Mouse (Mus musculus) CH12.LX (cell line): Measurements from ENCODE around the gene Smg7.

Experiments
- CTCF ChIP-seq, 2 experiments: IDR thresholded peaks in 1 of 2; conservative IDR thresholded peaks in 1 of 2; 2 replicates each; pipeline ENCODE4 v1.5.1; 2011 to 2012; ENCODE audit warnings: low read depth in 2 of 2, low read length in 2 of 2, improper control_type of control experiment in 1 of 2, inconsistent platforms in 1 of 2, mild to moderate bottlenecking in 1 of 2, moderate library complexity in 1 of 2
- MAZ ChIP-seq: IDR thresholded peaks from 2 replicates; pipeline ENCODE4 v1.6.1; 2012; ENCODE audit warnings: low read depth, mild to moderate bottlenecking, inconsistent platforms, low read length, improper control_type of control experiment, moderate library complexity
- NRF1 ChIP-seq: IDR thresholded peaks from 2 replicates; pipeline ENCODE4 v1.6.1; 2014; ENCODE audit warnings: low read depth, mild to moderate bottlenecking, inconsistent platforms, low read length, improper control_type of control experiment, moderate library complexity
- POLR2AphosphoS2 ChIP-seq: IDR thresholded peaks from 2 replicates; pipeline ENCODE4 v1.6.1; 2011; ENCODE audit warnings: low read depth, low read length, improper control_type of control experiment
- ZMIZ1 ChIP-seq: IDR thresholded peaks from 2 replicates; pipeline ENCODE4 v1.6.1; 2012; ENCODE audit warnings: low read depth, mild to moderate bottlenecking, inconsistent platforms, low read length, improper control_type of control experiment

DNA sequence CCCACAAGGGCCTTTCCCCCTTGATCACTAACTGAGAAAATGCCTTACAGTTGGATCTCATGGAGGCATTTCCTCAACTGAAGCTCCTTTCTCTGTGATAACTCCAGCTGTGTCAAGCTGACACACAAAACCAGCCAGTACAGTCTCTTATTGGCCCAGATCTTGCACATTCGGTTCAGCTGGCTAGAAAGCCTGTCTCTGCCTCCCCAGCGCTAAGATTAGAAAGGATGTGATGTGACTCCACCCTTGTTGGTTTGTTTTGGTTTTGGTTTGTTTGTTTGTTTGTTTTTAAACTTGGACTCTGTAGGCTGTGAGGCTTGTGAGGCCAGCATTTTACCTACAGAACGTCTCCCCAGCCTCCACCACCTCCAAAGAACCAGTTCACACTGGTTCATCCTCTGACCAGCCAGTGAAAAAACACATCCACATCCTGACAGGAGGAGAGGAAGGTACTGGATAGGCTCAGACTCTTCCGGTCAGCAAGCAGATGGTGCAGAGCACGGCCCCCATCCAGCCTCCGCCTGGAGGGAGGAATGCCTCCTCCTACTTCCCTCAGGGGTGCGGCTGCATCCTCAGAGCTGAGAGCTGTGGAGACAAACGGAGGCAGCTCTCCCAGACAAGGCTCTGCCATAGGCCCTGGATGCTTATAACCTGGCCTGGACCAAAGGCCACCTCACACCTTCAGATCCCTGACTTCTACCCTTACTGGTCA, 92.7 kb downstream of the Smg7 start:
- no peak for TF ChIP-seq CTCF (conservative IDR thresholded peaks at IDR 0.05 in 1 of 2, IDR thresholded peaks at IDR 0.05 in 1 of 2; ENCODE audit: low read depth in 2 of 2, low read length in 2 of 2)
- no peak for TF ChIP-seq MAZ
- no peak for TF ChIP-seq POLR2AphosphoS2
- TF ChIP-seq ZMIZ1, result no peak
- no peak for TF ChIP-seq NRF1
